Mouse (Mus musculus): ENCODE results near the gene Dgat2. TPM values are rescaled to one million over a fixed set of nuclear protein-coding genes. Genes with fewer than 3 reads are reported as not detected.

Dgat2 gene
- polyA plus RNA-seq, 1 experiment from 2014 or later = 137 TPM

- Histone ChIP-seq H3K27ac (replicated peaks) (peak overlapping the region; percentile 81), H3K4me1 (replicated peaks) (peaks cover 46% of the 10 kb centered on the region), H3K9me3 (replicated peaks) (no peaks in the 10 kb centered on the region), H3K4me2 (peak overlapping the region; percentile 92), H3K27me3 (no peaks in the 10 kb centered on the region), H3K4me3 (replicated peaks) (peak overlapping the region; percentile 86), H3K9ac (peak overlapping the region; percentile 77), H3K36me3 (replicated peaks) (no peaks in the 10 kb centered on the region)
- no peak for ATAC-seq (ENCODE audit: insufficient read depth)
- WGBS (ENCODE audit: insufficient replicate concordance) = under 1% methylated on average over 13 of the region's 13 CpGs
Measured at GRCm38 (mm10) chr7:99139841-99140491, 42.6 kb downstream of the Dgat2 start.

- ATAC-seq (ENCODE audit: insufficient read depth) = no peak
- H3K4me3 ChIP-seq (replicated peaks) = no peak overlapping the region
- 85% methylated on average over 4 of the region's 4 CpGs for WGBS (ENCODE audit: insufficient replicate concordance)
Measured at GRCm38 (mm10) chr7:99137541-99137940, 45.0 kb downstream of the Dgat2 start.

DNA sequence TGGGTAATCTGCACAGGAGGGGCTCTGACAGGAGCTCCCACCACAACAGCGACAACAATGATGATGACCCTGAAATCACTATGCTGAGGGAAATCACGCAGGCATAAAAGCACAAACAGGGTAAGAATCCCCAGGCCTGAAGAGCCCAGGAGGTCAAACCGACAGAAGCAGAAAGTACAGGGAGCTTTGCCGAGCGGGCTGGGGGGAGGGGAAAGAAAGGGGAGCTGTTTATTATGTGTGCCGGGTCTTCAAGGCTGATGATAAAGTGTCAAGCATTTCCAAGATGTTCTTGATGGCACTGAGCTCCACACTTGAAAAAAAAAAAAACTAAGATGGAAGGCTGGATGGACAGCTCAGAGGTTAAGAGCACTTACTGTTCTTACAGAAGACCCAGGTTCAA is 45.7 kb downstream of the Dgat2 start:
- Histone ChIP-seq H3K4me2 (no peak overlapping the region), H3K4me3 (replicated peaks) (no peak overlapping the region), H3K4me1 (replicated peaks) (peaks cover 46% of the 10 kb centered on the region), H3K36me3 (replicated peaks) (0 out of 2 replicates have a peak, but pooled peaks cover 3% of the 10 kb centered on the region), H3K27me3 (no peaks in the 10 kb centered on the region), H3K9ac (no peak overlapping the region), H3K27ac (replicated peaks) (no peak overlapping the region), H3K9me3 (replicated peaks) (no peaks in the 10 kb centered on the region)
- ATAC-seq (ENCODE audit: insufficient read depth) = no peak
- 68% methylated on average over 6 of the region's 6 CpGs for WGBS (ENCODE audit: insufficient replicate concordance)

More at GRCm38 (mm10) chr7:99137541-99137940, 45.0 kb downstream of the Dgat2 start:
- no peaks in the 10 kb centered on the region for H3K27me3 ChIP-seq
- peaks cover 50% of the 10 kb centered on the region for H3K4me1 ChIP-seq (replicated peaks)
- H3K27ac ChIP-seq (replicated peaks) = no peak overlapping the region
- H3K36me3 ChIP-seq (replicated peaks) = 0 out of 2 replicates have a peak, but pooled peaks cover 3% of the 10 kb centered on the region
- H3K4me2 ChIP-seq = no peak overlapping the region
- no peaks in the 10 kb centered on the region for H3K9me3 ChIP-seq (replicated peaks)
- H3K9ac ChIP-seq = no peak overlapping the region

DNA sequence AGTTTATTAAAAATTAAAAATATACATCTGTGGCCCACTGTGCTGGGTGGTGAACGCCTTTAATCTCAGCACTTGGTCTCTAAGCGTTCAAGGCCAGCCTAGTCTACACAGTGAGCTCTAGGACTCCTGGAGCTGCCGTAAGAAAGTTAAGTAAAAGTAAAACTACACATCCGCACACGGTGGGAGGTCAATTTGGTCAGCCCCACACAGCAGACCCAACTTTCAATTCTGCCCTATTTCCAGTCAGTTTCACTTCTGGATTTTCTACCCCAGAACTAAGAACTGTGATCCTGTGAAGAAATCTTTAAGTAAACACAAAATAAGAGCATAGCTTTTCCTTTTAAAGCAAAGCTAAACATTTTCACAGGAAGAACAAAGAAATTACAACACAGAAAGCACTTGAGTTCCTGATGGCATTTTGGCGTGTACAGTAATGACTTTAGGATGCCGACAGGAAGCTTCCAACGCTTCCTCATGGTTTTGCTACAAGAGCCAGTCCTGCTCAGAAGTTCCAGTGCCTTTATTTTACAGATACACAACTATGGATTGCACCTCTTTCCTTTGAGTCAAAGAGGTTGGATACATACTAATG is 48.6 kb downstream of the Dgat2 start:
- Histone ChIP-seq H3K4me2 (no peak overlapping the region; the same call in 1 of the 2 replicates), H3K4me1 (replicated peaks) (peaks cover 43% of the 10 kb centered on the region), H3K27ac (replicated peaks) (no peak overlapping the region), H3K36me3 (replicated peaks) (0 out of 2 replicates have a peak, but pooled peaks cover 3% of the 10 kb centered on the region), H3K9ac (no peak overlapping the region), H3K27me3 (no peaks in the 10 kb centered on the region), H3K9me3 (replicated peaks) (no peaks in the 10 kb centered on the region), H3K4me3 (replicated peaks) (no peak overlapping the region)
- ATAC-seq (ENCODE audit: insufficient read depth) = no peak
- 66% methylated on average over 8 of the region's 8 CpGs for WGBS (ENCODE audit: insufficient replicate concordance)

GRCm38 (mm10) chr7:99132597-99132996 is 49.9 kb downstream of the Dgat2 start:
- no peak for ATAC-seq (ENCODE audit: insufficient read depth)
- peaks cover 52% of the 10 kb centered on the region for H3K4me1 ChIP-seq (replicated peaks)
- H3K9ac ChIP-seq = no peak overlapping the region
- 0 out of 2 replicates have a peak, but pooled peaks cover 3% of the 10 kb centered on the region for H3K36me3 ChIP-seq (replicated peaks)
- WGBS (ENCODE audit: insufficient replicate concordance) = 54% methylated on average over 9 of the region's 9 CpGs
- H3K4me2 ChIP-seq = peak overlapping the region; percentile 13; the same call in 1 of the 2 replicates
- H3K9me3 ChIP-seq (replicated peaks) = no peaks in the 10 kb centered on the region
- H3K27me3 ChIP-seq = no peaks in the 10 kb centered on the region
- H3K4me3 ChIP-seq (replicated peaks) = no peak overlapping the region
- peak overlapping the region; percentile 65 for H3K27ac ChIP-seq (replicated peaks)

DNA sequence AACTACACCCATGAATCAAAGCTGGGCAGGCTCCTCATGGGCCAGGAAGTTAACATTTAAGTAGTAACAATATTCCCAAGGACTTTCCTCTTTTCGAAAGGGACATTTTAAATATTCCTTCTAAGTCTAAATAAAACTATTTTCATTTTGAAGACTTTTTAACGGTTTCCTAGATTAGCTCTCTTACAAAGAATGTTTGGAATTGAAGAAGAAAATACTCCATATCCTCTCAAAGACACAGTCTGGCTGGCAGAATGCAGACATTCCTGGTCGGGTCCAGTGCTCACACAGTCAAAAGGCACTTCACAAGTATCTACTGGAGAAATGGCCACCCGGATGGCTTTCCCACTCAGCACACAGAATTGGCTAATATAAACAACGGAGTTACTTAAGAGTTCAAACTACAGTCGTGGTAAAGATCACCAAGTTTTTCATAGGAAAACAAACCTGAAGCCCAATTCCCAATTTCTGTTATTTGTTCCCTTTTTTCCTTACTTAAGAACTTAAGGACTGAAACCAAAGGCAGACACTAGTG is 50.6 kb downstream of the Dgat2 start:
- no peak overlapping the region for H3K4me3 ChIP-seq (replicated peaks)
- H3K9ac ChIP-seq = no peak overlapping the region
- H3K36me3 ChIP-seq (replicated peaks) = 0 out of 2 replicates have a peak, but pooled peaks cover 3% of the 10 kb centered on the region
- H3K27me3 ChIP-seq = no peaks in the 10 kb centered on the region
- no peak for ATAC-seq (ENCODE audit: insufficient read depth)
- H3K9me3 ChIP-seq (replicated peaks) = no peaks in the 10 kb centered on the region
- WGBS (ENCODE audit: insufficient replicate concordance) = 47% methylated on average over 6 of the region's 6 CpGs
- H3K4me1 ChIP-seq (replicated peaks) = peaks cover 54% of the 10 kb centered on the region
- H3K27ac ChIP-seq (replicated peaks) = peak overlapping the region; percentile 65
- no peak overlapping the region for H3K4me2 ChIP-seq

- H3K4me1 ChIP-seq (replicated peaks) = peaks cover 46% of the 10 kb centered on the region
- H3K27ac ChIP-seq (replicated peaks) = no peak overlapping the region
- H3K9ac ChIP-seq = no peak overlapping the region
- H3K4me3 ChIP-seq (replicated peaks) = no peak overlapping the region
- 62% methylated on average over 8 of the region's 8 CpGs for WGBS (ENCODE audit: insufficient replicate concordance)
- ATAC-seq (ENCODE audit: insufficient read depth) = no peak
- no peak overlapping the region for H3K4me2 ChIP-seq
- H3K9me3 ChIP-seq (replicated peaks) = no peaks in the 10 kb centered on the region
- 0 out of 2 replicates have a peak, but pooled peaks cover 9% of the 10 kb centered on the region for H3K36me3 ChIP-seq (replicated peaks)
- H3K27me3 ChIP-seq = no peaks in the 10 kb centered on the region
Measured at GRCm38 (mm10) chr7:99128965-99129364, 53.6 kb downstream of the Dgat2 start.

DNA sequence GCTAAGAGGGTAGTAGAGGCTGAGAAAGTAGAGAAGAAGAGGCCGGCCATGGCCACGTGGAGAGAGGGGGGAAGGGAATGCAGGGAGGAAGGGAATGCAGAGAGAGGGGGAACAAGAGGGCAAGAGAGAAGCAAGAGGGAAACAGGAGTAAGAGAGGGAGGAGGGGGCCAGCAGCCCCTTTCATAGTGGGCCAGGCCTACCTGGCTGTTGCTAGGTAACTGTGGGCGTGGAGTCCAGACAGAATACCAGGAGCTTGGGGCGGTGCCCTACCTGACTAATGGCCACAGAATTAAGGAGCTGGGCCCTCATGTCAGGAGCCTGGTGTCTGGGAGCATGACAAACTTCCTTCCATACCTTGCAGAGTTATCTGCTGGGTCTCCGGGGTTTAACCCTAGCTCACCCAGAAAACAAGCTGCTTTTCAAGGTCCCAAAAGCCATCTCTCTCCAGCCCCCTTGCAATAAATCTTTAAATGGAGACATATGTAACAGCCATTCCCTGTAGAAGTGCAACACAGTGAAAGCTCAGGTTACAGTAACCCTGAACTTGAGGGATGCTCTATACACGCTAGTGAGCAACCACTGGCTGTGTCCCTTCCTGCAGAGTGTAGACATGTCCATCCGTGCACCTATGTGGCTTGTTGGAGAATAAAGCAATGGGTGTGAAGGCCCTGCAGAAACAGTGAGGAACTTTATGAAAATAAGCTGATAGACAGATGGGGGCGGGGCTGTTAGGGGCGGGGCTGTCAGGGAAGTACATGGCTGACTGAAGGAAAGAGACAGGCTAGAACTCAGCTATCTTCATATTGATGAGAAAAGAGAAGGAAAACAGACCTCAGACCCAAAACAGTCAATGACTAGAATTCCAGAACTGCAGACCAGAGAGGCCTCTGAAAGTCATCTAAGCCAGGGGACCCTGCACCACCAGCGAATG is 54.2 kb downstream of the Dgat2 start:
- Histone ChIP-seq H3K9ac (no peak overlapping the region), H3K9me3 (replicated peaks) (no peaks in the 10 kb centered on the region), H3K27me3 (no peaks in the 10 kb centered on the region), H3K4me2 (no peak overlapping the region), H3K27ac (replicated peaks) (no peak overlapping the region), H3K4me1 (replicated peaks) (peaks cover 43% of the 10 kb centered on the region), H3K4me3 (replicated peaks) (no peak overlapping the region), H3K36me3 (replicated peaks) (0 out of 2 replicates have a peak, but pooled peaks cover 9% of the 10 kb centered on the region)
- no peak for ATAC-seq (ENCODE audit: insufficient read depth)
- WGBS (ENCODE audit: insufficient replicate concordance) = 42% methylated on average over 10 of the region's 10 CpGs

GRCm38 (mm10) chr7:99126057-99126456 is 56.5 kb downstream of the Dgat2 start:
- Histone ChIP-seq H3K4me3 (replicated peaks) (no peak overlapping the region), H3K9me3 (replicated peaks) (no peaks in the 10 kb centered on the region), H3K27ac (replicated peaks) (no peak overlapping the region), H3K27me3 (no peaks in the 10 kb centered on the region), H3K4me2 (no peak overlapping the region), H3K36me3 (replicated peaks) (0 out of 2 replicates have a peak, but pooled peaks cover 9% of the 10 kb centered on the region), H3K4me1 (replicated peaks) (peaks cover 45% of the 10 kb centered on the region), H3K9ac (no peak overlapping the region)
- WGBS (ENCODE audit: insufficient replicate concordance) = 70% methylated on average over 8 of the region's 8 CpGs
- no peak for ATAC-seq (ENCODE audit: insufficient read depth)

DNA sequence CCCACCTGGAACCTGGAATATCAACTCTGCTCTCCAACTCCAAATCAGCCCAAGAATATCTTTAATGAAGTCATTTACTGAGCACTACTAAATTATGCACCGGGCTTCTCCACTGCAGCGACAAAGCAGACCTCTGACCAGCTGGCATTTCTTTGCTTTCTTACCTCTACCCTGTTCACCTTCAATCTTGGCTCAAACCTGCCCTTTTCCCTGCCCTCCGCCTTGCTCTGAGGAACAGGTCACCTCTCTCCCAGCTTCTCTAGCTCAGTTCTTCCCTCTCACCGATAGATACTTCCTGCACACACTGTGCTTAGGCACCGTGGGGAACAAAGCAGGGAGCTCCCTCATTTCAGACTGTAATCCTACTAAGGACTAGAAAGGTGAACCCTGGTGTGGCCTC is 59.9 kb downstream of the Dgat2 start:
- 46% methylated on average over 5 of the region's 5 CpGs for WGBS (ENCODE audit: insufficient replicate concordance)
- H3K9ac ChIP-seq = no peak overlapping the region
- 0 out of 2 replicates have a peak overlapping the region, but pooled peaks have one; percentile 14 for H3K27ac ChIP-seq (replicated peaks)

More for the DNA sequence above, 59.9 kb downstream of the Dgat2 start:
- ATAC-seq (ENCODE audit: insufficient read depth) = no peak
- no peaks in the 10 kb centered on the region for H3K27me3 ChIP-seq
- no peak overlapping the region for H3K4me3 ChIP-seq (replicated peaks)
- 0 out of 2 replicates have a peak, but pooled peaks cover 9% of the 10 kb centered on the region for H3K36me3 ChIP-seq (replicated peaks)
- no peak overlapping the region for H3K4me2 ChIP-seq
- peaks cover 31% of the 10 kb centered on the region for H3K4me1 ChIP-seq (replicated peaks)
- no peaks in the 10 kb centered on the region for H3K9me3 ChIP-seq (replicated peaks)
